Mouse (Mus musculus) cerebellum, adult 11 months (tissue): ENCODE data around the gene Cfap61.

Experiments
- DNase-seq: peaks from one replicate; pipeline ENCODE4 v3.0.0; 2022

Gene Cfap61

GRCm38 (mm10) chr2:146262215-146262614 is 327.6 kb downstream of the Cfap61 start:
- no peak for DNase-seq

GRCm38 (mm10) chr2:146262966-146263365 is 328.4 kb downstream of the Cfap61 start:
- DNase-seq, result no peak
